Mouse (Mus musculus) stomach, postnatal 0 days (tissue): ENCODE measurements around the gene Rasgef1b.

Experiments used
- CTCF ChIP-seq: IDR thresholded peaks from 2 replicates; pipeline ENCODE4 v1.5.1; 2016; ENCODE audit warnings: antibody characterized with exemption, low read depth, mild to moderate bottlenecking, moderate library complexity
- EP300 ChIP-seq: optimal IDR thresholded peaks from 2 replicates; pipeline ENCODE3; 2016; ENCODE audit warnings: antibody characterized with exemption

DNA sequence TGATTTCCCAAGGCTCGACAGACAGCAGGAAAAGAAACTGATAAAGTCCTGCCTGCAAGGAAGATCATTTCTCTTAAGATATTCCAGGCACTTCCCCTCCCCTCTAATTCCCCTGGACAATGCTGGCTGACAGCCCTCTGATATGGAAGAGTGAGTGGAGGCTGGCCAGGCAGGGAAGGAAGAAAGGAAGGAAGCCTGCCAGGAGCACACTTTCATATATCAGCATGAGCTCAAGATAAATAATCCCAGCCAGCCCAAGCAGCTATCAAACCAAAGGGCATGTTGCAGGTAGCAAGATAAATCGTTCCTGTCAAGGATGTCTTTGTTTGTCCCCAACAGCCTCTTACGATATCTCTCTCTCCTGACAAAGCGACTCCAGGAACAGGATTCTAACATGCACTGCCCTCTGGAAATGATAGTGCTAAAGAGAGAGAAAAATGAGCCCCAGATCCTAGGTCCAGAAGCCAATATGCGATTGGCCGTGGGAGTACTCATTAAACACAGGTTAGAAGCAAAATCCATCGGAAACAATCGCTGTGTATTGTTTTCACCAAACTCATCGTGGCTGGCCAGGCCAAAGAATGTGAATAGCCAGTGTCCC is 58.8 kb downstream of the Rasgef1b start:
- TF ChIP-seq CTCF (no peak), EP300 (no peak)
